Mouse (Mus musculus) layer of hippocampus, postnatal 25 days (tissue): ENCODE results near the gene Mob1a. TPM values are rescaled to one million over a fixed set of nuclear protein-coding genes. Genes with fewer than 3 reads are reported as not detected.

Source experiments
- DNase-seq, 2 experiments: peaks; one replicate each; pipeline ENCODE4 v3.0.0; 2022; ENCODE audit warnings: mixed read lengths in 2 of 2, low spot score in 1 of 2; ENCODE audit errors: extremely low spot score in 1 of 2
- total RNA-seq, 2 experiments: library from RNA; stranded (reverse); gene quantifications; 2 replicates each; pipeline ENCODE4 v1.2.3; 2021

Mob1a gene
- total RNA-seq, 2 experiments from 2014 or later = 19.3 to 19.5 TPM

DNA sequence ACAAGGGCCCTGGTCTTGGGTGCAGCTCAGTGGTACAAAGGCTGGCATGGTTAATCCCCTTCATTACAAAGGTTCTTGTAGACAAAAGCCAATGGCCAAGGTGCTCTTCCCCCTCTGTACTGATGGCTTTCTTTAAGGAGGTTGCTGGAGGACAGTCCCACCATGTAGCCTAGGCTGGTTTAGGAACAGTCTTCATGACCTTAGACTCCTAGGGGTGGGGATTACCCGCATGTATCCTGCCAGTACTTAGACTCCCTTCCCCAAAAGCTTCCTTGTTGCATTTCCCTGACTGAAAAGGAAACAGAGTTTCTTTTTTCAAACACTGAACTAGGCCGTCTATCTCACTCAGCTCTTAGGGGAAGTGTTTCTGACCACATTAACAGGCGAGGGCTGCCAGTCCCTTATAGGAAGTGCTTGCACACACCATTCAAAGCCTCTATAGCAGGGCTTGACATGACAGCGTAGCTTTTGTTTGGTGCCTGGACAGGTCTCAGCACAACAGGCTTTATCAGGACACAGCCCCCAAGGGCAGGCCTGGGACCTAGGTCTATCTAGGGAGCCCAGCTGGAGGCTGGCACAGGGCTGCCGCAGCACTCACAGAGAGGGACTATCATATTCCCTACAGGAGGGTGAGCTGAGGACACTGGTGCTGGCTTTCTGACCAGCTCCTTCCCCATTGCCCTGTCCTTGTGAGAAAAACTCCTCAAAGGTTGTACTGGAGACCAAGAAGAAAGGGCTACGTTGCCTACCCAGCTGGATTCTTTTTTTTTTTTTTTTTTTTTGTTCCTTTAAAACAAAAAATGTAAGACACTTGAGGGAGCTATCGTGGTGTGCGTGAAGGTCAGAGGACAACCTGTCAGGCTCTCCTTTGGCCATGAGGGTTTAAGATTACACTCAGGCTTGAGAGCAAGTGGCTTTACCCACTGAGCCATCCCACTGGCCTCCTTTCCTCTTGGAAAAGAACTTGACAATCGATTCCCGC is 56.0 kb downstream of the Mob1a start:
- DNase-seq = no peak

DNA sequence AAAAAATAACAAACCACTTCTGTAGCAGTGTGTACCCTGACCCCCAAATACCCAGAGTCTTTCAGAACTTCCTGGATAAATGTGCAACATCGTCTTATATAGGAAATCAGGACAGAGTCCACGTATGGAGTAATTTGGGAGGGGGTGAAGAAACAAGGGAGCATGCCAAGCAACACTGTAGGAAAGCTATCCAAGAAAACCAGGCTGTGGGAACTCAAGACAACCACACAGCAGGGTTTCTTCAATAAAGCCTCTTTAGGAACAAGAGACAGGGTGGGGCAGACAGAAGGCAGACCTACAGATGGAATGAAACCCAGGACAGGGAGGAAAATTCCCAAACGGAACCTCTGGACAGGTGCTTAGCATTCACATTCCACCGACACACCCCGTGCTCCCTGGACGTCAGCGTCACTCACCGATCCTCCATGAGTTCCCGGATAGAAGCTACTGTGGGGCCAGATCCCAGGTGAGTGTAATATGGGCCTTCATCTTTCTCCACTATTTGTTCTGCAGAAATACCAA is 59.8 kb downstream of the Mob1a start:
- no peak for DNase-seq

DNA sequence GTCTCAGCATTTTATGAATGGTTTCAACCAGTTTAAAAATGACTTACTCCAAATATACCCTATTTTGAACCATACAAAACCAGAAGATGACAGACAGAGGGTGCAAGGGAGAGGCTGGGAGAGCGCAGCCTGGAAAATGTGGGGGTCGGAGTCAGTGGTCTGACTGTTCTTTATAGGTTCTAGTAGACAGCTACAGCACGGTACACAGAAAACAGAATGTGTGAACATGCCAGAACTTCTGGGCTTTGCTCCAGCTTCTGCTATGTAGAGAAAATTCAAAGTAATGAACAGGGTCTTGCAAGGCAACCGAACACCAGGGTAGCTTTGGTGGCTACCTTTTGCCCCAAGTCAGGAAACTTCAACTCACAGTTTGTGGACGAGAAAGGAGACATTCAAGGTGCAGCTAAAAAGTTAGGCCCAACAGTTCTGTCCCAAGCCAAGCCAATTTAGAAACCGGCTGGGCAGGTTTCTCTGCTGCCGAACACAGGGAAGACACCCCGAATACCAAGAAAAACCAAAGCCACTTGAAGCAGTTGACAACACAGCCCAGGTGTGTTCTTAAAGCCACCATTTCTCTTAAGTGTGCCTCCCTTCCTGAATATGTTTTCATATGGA is 66.5 kb downstream of the Mob1a start:
- DNase-seq = no peak

Other genes with a start within 250 kb of the Mob1a start
- 10 to 100 TPM; 30.3 to 33.0 TPM for gene Pcgf1, start 248.1 kb upstream of the Mob1a start, total RNA-seq
- gene Lbx2, start 239.6 kb upstream of the Mob1a start, total RNA-seq = under 1 TPM in 1 of 2 experiments, not detected in 1; 0.77 TPM
- gene Ccdc142, start 224.4 kb upstream of the Mob1a start, total RNA-seq = 10 to 100 TPM in 1 of 2 experiments, 1 to 10 TPM in 1; 5.8 to 10.7 TPM
- 1 to 10 TPM; 5.4 to 8.2 TPM for gene Gm42688, start 224.4 kb upstream of the Mob1a start, total RNA-seq
- 10 to 100 TPM; 67.0 to 67.7 TPM for gene Mrpl53, start 217.0 kb upstream of the Mob1a start, total RNA-seq
- gene Mogs, start 210.5 kb upstream of the Mob1a start, total RNA-seq = 10 to 100 TPM; 25.7 to 28.9 TPM
- 10 to 100 TPM; 54.3 to 58.0 TPM for gene Wbp1, start 204.5 kb upstream of the Mob1a start, total RNA-seq
- 10 to 100 TPM; 24.0 to 26.2 TPM for gene Ino80b, start 200.6 kb upstream of the Mob1a start, total RNA-seq
- 10 to 100 TPM; 83.6 to 93.5 TPM for gene Rtkn, start 190.6 kb upstream of the Mob1a start, total RNA-seq
- 10 to 100 TPM; 25.1 to 28.4 TPM for gene Wdr54, start 169.6 kb upstream of the Mob1a start, total RNA-seq
- 10 to 100 TPM; 22.1 to 25.0 TPM for gene 1700003E16Rik, start 169.6 kb upstream of the Mob1a start, total RNA-seq
- 100 to 1,000 TPM; 371 to 399 TPM for gene Dctn1, start 160.1 kb upstream of the Mob1a start, total RNA-seq
- gene Slc4a5, start 106.2 kb upstream of the Mob1a start, total RNA-seq = under 1 TPM; 0.30 to 0.66 TPM
- 1 to 10 TPM; 5.3 to 7.2 TPM for gene Mthfd2, start 108 bp upstream of the Mob1a start, total RNA-seq
- 10 to 100 TPM; 49.2 to 51.6 TPM for gene Bola3, start 23.1 kb downstream of the Mob1a start, total RNA-seq
- gene Tet3, start 133.1 kb downstream of the Mob1a start, total RNA-seq = 10 to 100 TPM; 69.2 to 83.9 TPM
- gene Dguok, start 181.0 kb downstream of the Mob1a start, total RNA-seq = 10 to 100 TPM; 29.2 to 32.0 TPM
- not detected for gene Actg2, start 210.2 kb downstream of the Mob1a start, total RNA-seq
- 10 to 100 TPM; 34.3 to 35.6 TPM for gene Stambp, start 246.7 kb downstream of the Mob1a start, total RNA-seq